Mouse (Mus musculus) lung, postnatal 14 days (tissue): ENCODE measurements at regions not wholly inside any gene's neighbourhood (a gene's known extent, or its start where the extent isn't known, plus 50 kb on each side); places are given as distances from the start of the nearest gene placed in this dataset.

Experiments
- DNase-seq: peaks from one replicate; pipeline ENCODE4 v3.0.0; 2021

- DNase-seq = no peak
These were observed 569.8 kb downstream of the Pcdh19 start for GRCm38 (mm10) chrX:133119026-133119425.

- no peak for DNase-seq
These were observed 578.6 kb downstream of the Pcdh19 start for GRCm38 (mm10) chrX:133110173-133110572.

GRCm38 (mm10) chrX:133092983-133093382 is 595.8 kb downstream of the Pcdh19 start:
- DNase-seq = no peak

- peak; percentile 0 for DNase-seq
These were observed 624.7 kb downstream of the Pcdh19 start for GRCm38 (mm10) chrX:133064116-133064515.
